Mouse (Mus musculus) limb, embryonic 15.5 days (tissue): ENCODE measurements around the gene Ssu72. TPM values are rescaled to one million over a fixed set of nuclear protein-coding genes. Genes with fewer than 3 reads are reported as not detected.
A peak's percentile ranks its signal among the peaks of the same experiment; 100 is the strongest.

Experiments
- ATAC-seq: fragments of 200-750 bp; cut with Nextera tagmentation; 2 replicates; pipeline ENCODE4 v1.8.0; 2017; ENCODE audit warnings: low read depth, moderate TSS enrichment; ENCODE audit not compliant: insufficient number of reproducible peaks, low FRiP score, low TSS enrichment
- H3K27ac ChIP-seq: fragments of 300-500 bp; sonication (generic); 2 replicates; pipeline ENCODE4 v1.5.1; 2015; ENCODE audit warnings: moderate library complexity, mild to moderate bottlenecking, inconsistent platforms
- H3K27me3 ChIP-seq: fragments of 300-500 bp; sonication (generic); 2 replicates; pipeline ENCODE4 v1.6.1; 2015; ENCODE audit warnings: inconsistent platforms
- H3K36me3 ChIP-seq: fragments of 300-500 bp; sonication (generic); 2 replicates; pipeline ENCODE4 v1.6.1; 2015; ENCODE audit warnings: inconsistent platforms
- H3K4me1 ChIP-seq: fragments of 300-500 bp; sonication (generic); 2 replicates; pipeline ENCODE4 v1.6.1; 2015; ENCODE audit warnings: inconsistent platforms
- H3K4me2 ChIP-seq: fragments of 300-500 bp; sonication (generic); 2 replicates; pipeline ENCODE4 v1.6.1; 2015; ENCODE audit warnings: mild to moderate bottlenecking, inconsistent platforms
- H3K4me3 ChIP-seq: fragments of 300-500 bp; sonication (generic); 2 replicates; pipeline ENCODE4 v1.5.1; 2015; ENCODE audit warnings: mild to moderate bottlenecking, inconsistent platforms
- H3K9ac ChIP-seq: fragments of 300-500 bp; sonication (generic); 2 replicates; pipeline ENCODE4 v1.6.1; 2015; ENCODE audit warnings: inconsistent platforms
- H3K9me3 ChIP-seq: fragments of 300-500 bp; sonication (generic); 2 replicates; pipeline ENCODE4 v1.6.1; 2016; ENCODE audit warnings: inconsistent platforms
- WGBS: fragments of 180-500 bp; shearing (Covaris S2); methylation state at CpG from one replicate; pipeline ENCODE4 v1.1.7; 2015; 5-methylcytosine and 5-hydroxymethylcytosine counted together
- polyA plus RNA-seq: library from polyadenylated mRNA; unstranded; fragments of >200 nt; fragmentation: Nextera tagmentation; extraction: Ambion mirVana; gene quantifications from 2 replicates; pipeline ENCODE4 v1.2.1, GENCODE M21; 2015

Ssu72 gene
- polyA plus RNA-seq, 1 experiment from 2014 or later, result 132 TPM

DNA sequence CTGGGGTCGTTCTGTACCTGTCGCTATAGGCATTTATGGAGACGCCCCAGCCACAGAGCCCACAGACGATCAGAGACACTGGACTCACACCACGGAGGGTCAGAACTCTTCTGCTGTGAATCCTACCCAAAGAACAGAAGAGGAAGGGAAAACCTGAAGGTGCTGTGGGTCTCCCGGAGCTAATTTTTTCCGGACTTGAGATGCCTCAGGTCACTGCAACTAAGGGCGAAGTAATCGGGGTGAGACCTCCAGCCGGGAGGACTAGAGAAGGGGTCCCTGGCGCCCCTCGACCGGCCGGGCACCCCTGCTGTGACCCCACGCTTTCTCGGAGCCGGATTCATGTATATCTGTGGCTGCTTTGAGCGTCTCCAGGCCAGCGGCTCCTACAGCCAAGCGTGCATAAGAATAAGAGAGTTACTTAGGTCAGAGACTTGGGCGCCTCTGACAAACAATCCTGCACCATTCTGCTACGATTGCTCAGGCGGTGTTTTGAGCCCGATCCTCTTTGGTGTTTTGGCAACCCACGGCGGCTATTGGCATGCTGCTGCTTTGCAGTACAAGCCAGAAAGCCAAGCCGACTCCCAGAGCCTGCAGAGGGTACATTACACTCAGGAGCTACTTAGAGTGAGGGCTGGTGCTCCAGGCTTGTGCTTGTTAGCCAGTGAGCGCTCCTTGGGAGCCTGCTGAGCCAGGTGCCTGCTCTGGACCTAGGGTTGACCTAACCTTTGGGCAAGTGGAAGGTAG lies 56.9 kb downstream of the Ssu72 start:
- H3K4me3 ChIP-seq, result peak overlapping the region; percentile 87
- no peaks in the 10 kb centered on the region for H3K27me3 ChIP-seq
- 2% methylated on average over 28 of the region's 28 CpGs for WGBS
- peak overlapping the region; percentile 43 for H3K27ac ChIP-seq
- H3K36me3 ChIP-seq, result peaks cover 11% of the 10 kb centered on the region
- H3K4me2 ChIP-seq, result peak overlapping the region; percentile 88
- peaks cover 29% of the 10 kb centered on the region for H3K4me1 ChIP-seq
- H3K9me3 ChIP-seq, result no peaks in the 10 kb centered on the region
- ATAC-seq, result peak; percentile 9; the same call in 1 of the 2 replicates
- H3K9ac ChIP-seq, result peak overlapping the region; percentile 57

DNA sequence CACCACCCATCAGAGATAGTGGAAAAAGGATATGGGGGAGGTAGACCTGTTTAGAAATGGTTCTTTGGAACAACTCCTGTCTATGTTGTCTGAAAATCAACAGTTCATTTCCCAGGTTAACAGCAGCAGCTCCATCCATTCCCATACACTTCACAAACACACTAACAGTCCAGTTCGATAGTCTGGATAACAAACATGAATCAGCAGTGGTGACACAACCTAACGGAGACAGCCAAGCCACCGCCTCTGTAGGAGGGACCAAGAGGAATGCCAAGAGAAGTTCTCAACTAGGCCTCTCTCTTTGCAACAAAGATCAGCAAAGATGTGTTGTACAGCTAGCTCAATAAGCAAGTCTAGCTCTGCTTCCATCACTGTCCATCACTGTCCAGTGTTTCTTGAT lies 57.8 kb downstream of the Ssu72 start:
- 81% methylated on average over 3 of the region's 3 CpGs for WGBS
- H3K4me3 ChIP-seq, result no peak overlapping the region
- peaks cover 29% of the 10 kb centered on the region for H3K4me1 ChIP-seq
- no peak for ATAC-seq
- H3K27me3 ChIP-seq, result no peaks in the 10 kb centered on the region
- no peak overlapping the region for H3K4me2 ChIP-seq
- H3K9ac ChIP-seq, result no peak overlapping the region
- no peaks in the 10 kb centered on the region for H3K9me3 ChIP-seq
- H3K27ac ChIP-seq, result no peak overlapping the region
- H3K36me3 ChIP-seq, result 0 out of 2 replicates have a peak, but pooled peaks cover 6% of the 10 kb centered on the region

DNA sequence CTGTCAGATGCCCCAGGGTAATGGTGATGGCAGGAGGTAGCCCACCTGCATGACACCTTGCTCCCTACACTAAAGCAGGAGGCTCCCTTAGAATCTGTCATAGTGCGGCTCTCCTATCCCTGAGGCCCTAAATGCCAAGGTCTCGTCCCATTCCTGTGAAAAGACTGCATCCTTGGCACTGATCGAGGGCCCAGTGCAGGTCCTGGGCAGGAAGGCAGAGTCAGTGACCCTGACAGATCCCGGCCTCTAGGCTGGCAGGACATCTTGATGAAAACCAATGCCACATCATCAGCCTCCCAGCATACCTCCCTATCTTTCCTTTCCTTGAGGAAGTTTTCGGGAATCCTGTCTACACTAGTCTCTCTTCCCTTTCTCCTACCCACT lies 64.9 kb downstream of the Ssu72 start:
- H3K27ac ChIP-seq, result peak overlapping the region; percentile 79; the same call in 1 of the 2 replicates
- peak overlapping the region; percentile 80 for H3K4me2 ChIP-seq
- peak overlapping the region; percentile 69 for H3K9ac ChIP-seq
- peaks cover 33% of the 10 kb centered on the region for H3K4me1 ChIP-seq
- 54% methylated on average over 5 of the region's 5 CpGs for WGBS
- no peaks in the 10 kb centered on the region for H3K9me3 ChIP-seq
- peak overlapping the region; percentile 53 for H3K4me3 ChIP-seq
- no peak for ATAC-seq
- no peaks in the 10 kb centered on the region for H3K36me3 ChIP-seq
- H3K27me3 ChIP-seq, result 0 out of 2 replicates have a peak, but pooled peaks cover 6% of the 10 kb centered on the region

DNA sequence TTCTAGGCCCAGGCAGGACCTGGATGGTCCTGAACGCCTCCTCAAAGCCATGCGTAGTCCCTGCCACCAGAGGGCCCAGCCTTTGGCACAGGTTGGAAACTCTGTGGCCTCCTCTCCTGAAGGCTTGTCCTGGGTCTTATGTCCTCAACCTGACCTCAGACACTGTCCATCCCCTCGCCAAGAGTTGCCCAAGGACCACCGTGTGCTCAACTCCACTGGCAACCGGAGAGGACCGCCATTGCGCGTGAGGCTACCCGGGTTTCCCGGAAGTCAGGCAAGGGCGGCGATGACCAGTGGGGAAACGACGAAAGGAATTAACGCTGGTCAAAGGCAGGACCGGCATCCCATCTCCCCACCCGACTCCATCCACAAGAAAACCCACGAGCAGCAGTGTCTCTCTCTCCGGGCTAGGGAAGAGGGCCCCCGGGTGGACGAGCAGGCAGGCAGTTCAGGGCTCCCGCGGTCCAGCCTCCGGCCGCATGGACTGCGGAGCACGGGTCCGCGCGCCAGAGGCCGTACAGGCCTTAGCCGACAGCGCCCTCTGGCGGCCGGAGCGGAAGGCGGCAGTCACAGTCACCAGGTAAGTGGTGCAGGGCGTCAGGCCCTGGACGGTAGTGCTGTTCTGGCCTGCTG lies 65.4 kb downstream of the Ssu72 start:
- peak overlapping the region; percentile 79 for H3K27ac ChIP-seq
- no peaks in the 10 kb centered on the region for H3K9me3 ChIP-seq
- peaks cover 37% of the 10 kb centered on the region for H3K4me1 ChIP-seq
- 0 out of 2 replicates have a peak, but pooled peaks cover 6% of the 10 kb centered on the region for H3K27me3 ChIP-seq
- no peaks in the 10 kb centered on the region for H3K36me3 ChIP-seq
- peak; percentile 77 for ATAC-seq
- H3K9ac ChIP-seq, result peak overlapping the region; percentile 69
- WGBS, result under 1% methylated on average over 39 of the region's 39 CpGs
- H3K4me3 ChIP-seq, result peak overlapping the region; percentile 53
- peak overlapping the region; percentile 80 for H3K4me2 ChIP-seq

DNA sequence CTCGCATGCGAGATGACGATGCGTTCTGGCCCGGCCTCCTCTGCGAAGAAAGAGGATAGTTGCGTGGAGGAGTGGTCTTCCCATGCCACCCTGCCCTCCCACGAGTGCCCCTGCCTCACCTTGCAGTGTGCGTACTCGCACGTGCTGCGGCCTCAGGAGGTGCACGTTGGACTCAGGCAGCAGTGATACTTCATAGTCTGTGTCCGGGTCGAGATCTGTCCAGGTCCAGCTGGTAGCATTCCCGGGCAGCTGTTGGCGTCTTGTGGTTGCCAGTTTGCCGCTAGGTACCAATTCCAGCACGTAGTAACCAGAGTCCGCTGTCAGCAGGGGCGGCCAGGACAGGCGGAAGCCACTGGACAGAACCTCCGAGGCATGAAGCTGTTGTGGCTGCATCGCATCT lies 66.0 kb downstream of the Ssu72 start:
- no peaks in the 10 kb centered on the region for H3K36me3 ChIP-seq
- H3K27ac ChIP-seq, result 0 out of 2 replicates have a peak overlapping the region, but pooled peaks have one; percentile 79
- 0 out of 2 replicates have a peak, but pooled peaks cover 6% of the 10 kb centered on the region for H3K27me3 ChIP-seq
- peak overlapping the region; percentile 80 for H3K4me2 ChIP-seq
- no peaks in the 10 kb centered on the region for H3K9me3 ChIP-seq
- H3K9ac ChIP-seq, result peak overlapping the region; percentile 69
- 37% methylated on average over 24 of the region's 24 CpGs for WGBS
- H3K4me1 ChIP-seq, result peaks cover 44% of the 10 kb centered on the region
- ATAC-seq, result no peak
- H3K4me3 ChIP-seq, result peak overlapping the region; percentile 53

DNA sequence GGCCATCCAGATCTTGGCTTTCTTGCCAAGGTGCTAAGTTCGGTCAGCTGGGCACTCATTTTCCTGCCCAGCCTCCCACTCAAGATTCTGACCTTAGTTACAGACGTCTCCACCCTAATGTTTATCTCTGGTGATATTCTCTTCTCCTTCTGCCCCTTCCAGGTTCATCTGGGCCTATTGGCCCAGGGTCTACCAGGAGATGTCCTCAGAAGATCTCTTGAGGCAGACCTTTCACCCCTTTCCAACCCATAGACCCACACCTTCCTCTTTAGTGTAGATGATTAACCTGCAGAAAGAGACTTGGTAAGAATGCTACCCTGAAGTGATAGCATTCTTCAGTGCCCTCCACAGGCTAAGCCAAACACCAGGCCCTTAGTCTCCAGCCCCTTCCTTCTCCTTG lies 67.1 kb downstream of the Ssu72 start:
- Histone ChIP-seq H3K4me2 (no peak overlapping the region), H3K9ac (no peak overlapping the region), H3K4me1 (peaks cover 51% of the 10 kb centered on the region), H3K27ac (no peak overlapping the region), H3K4me3 (no peak overlapping the region), H3K9me3 (no peaks in the 10 kb centered on the region), H3K27me3 (0 out of 2 replicates have a peak, but pooled peaks cover 6% of the 10 kb centered on the region), H3K36me3 (no peaks in the 10 kb centered on the region)
- WGBS, result 81% methylated on average over 2 of the region's 2 CpGs
- ATAC-seq, result no peak

DNA sequence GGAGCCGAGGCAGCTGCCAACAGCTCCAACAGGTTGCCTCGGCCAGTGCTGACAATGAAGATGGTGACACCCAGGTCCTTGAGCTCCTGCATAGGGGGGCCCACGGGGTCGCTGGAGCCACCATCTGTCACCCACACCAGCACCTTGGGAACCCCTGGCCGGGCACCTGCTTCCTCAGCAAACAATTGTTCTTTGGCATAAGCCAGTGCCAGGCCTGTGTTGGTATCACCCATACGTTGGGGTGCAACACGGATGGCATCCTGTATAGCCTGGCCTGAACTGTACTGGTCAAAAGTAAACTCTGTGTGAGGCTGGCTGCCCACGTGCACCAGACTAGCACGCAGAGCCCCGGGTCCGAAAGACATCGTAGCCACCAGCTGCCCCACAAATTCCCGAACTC lies 68.2 kb downstream of the Ssu72 start:
- Histone ChIP-seq H3K9ac (no peak overlapping the region), H3K27ac (no peak overlapping the region), H3K9me3 (no peaks in the 10 kb centered on the region), H3K4me1 (peaks cover 55% of the 10 kb centered on the region), H3K36me3 (no peaks in the 10 kb centered on the region), H3K27me3 (0 out of 2 replicates have a peak, but pooled peaks cover 6% of the 10 kb centered on the region), H3K4me3 (no peak overlapping the region), H3K4me2 (no peak overlapping the region)
- WGBS, result 81% methylated on average over 13 of the region's 13 CpGs
- no peak for ATAC-seq

DNA sequence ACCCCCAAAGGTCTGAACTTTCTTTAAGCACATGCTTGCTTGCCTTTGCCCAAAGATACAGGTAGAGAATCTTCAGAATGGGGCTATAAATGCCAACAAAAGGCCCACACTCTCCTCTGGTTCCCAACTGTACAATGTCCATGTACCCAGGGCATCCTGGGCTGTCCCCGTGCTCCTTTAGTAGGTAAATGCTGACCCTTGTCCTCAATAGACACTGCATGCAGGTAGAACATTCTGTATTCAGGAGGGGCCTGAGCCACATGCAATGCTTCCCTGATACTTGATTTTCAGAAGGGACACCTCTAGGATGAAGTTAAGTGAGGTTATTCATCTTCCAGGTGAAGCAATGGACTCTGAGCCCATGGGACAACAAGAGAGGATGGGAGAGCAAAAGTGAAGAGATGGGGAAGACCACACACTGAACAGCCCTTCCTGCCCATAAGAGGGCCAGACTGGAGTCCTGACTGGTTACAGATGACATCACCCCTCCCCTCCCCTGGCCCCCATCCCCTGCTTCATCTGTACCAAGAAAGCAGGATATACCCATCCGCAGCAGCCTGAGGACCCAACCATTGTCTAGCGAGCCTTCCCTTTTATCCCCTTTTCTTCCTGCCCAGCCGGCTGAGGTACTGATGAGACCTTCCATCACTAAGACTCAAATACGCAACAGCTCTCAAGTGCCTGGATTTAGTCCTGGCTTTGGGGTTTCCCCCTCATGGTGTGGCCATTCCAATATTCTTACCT lies 68.9 kb downstream of the Ssu72 start:
- H3K4me3 ChIP-seq, result peak overlapping the region; percentile 47
- H3K27me3 ChIP-seq, result 0 out of 2 replicates have a peak, but pooled peaks cover 6% of the 10 kb centered on the region
- no peaks in the 10 kb centered on the region for H3K9me3 ChIP-seq
- H3K9ac ChIP-seq, result 0 out of 2 replicates have a peak overlapping the region, but pooled peaks have one; percentile 26
- no peaks in the 10 kb centered on the region for H3K36me3 ChIP-seq
- H3K27ac ChIP-seq, result no peak overlapping the region
- 34% methylated on average over 5 of the region's 5 CpGs for WGBS
- peaks cover 55% of the 10 kb centered on the region for H3K4me1 ChIP-seq
- no peak for ATAC-seq
- H3K4me2 ChIP-seq, result peak overlapping the region; percentile 85

DNA sequence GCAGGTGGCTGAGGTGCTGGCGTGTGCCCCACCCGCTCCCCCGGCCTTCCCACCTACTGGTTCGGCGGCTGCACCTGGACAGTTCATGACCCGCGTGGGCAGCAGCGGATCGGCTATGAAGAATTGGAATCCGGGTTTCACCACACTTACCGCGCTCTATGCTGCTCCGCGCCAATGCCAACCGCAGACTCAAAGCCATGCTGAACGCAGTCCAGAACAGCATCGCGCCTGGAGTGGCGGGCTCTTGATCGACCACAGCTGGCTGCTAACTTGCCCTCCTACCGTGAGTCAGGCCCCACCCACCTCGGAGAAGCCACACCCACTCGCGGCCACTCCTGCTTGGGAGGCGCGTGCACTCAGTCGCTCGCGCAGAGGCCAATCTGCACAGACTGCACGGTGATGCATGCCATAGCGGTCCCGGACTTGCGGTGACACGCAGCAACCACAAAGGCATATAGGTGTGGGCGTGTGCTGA lies 69.7 kb downstream of the Ssu72 start, which contains the start of gene Vwa1:
Gene Vwa1 (minus strand): TSS at position 419 of the 475 bp plus-strand sequence.
- under 1% methylated on average over 35 of the region's 35 CpGs for WGBS
- H3K36me3 ChIP-seq, result no peaks in the 10 kb centered on the region
- H3K27me3 ChIP-seq, result 0 out of 2 replicates have a peak, but pooled peaks cover 6% of the 10 kb centered on the region
- peaks cover 52% of the 10 kb centered on the region for H3K4me1 ChIP-seq
- H3K9ac ChIP-seq, result 0 out of 2 replicates have a peak within 1 kb of the TSS, but pooled peaks have one; percentile 26
- peak within 1 kb of the TSS; percentile 73 for H3K27ac ChIP-seq
- ATAC-seq, result peak; percentile 78
- H3K4me3 ChIP-seq, result peak within 1 kb of the TSS; percentile 47
- H3K9me3 ChIP-seq, result no peaks in the 10 kb centered on the region
- peak within 1 kb of the TSS; percentile 85 for H3K4me2 ChIP-seq

DNA sequence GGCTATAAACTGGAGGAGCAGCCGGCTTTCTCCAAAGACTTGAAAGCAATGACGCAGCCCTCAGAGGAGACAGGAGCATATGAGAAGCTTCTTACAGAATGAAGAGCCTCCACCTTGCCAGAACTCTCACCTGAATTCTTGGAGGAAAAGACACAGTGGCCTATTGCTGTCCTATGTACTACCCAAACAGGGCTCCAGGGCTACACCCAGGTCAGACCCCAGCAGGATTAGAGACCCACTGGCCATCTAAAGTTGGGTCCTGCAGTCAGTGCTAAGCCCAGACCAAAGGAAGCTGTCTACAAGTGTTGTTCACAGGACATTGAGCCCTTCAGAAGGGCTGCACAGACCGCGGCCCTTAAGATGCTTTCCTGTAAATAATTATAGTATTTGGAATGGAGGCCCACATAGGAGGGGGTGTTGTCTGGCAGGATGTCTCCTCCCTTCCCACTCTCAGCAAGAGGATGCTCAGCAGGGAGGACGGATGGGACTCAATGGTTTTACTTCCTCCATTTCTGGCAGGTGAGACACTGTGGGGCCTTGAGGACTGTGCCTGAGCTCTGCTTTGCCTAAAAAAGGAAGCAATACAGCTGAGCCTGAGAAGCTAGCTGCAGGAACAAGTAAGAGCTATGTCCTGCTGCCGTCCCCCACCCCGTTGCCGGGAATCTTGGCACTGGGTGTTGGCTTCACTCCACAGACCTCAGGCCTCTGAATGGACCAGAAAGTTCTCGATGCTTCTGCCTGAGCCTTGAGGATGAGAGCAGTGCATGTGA lies 70.6 kb downstream of the Ssu72 start:
- ATAC-seq, result peak; percentile 2; the same call in 1 of the 2 replicates
- H3K4me1 ChIP-seq, result peaks cover 45% of the 10 kb centered on the region
- H3K4me2 ChIP-seq, result peak overlapping the region; percentile 85
- no peaks in the 10 kb centered on the region for H3K9me3 ChIP-seq
- peak overlapping the region; percentile 47; the same call in 1 of the 2 replicates for H3K4me3 ChIP-seq
- 0 out of 2 replicates have a peak, but pooled peaks cover 6% of the 10 kb centered on the region for H3K27me3 ChIP-seq
- H3K27ac ChIP-seq, result peak overlapping the region; percentile 73
- no peak overlapping the region for H3K9ac ChIP-seq
- WGBS, result 33% methylated on average over 9 of the region's 9 CpGs
- no peaks in the 10 kb centered on the region for H3K36me3 ChIP-seq

DNA sequence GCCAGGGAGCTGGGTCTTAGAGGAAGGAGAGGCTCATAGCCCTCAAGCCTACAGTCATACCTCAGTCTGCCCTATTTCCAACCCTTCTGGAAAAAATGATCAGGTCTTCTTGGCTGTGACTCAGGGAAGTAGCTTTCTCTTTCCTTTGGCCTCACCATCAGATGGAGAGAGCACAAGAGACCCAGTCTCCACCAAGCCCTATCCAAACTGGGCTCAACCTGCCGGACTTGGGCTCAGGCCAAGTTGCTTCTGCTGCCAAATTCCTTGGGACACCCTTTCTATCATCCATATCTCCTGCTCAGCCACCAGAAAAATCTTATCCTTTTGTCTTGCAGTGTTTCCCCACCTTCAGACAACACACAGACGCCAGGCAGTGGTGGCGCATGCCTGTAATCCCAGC lies 71.3 kb downstream of the Ssu72 start:
- H3K4me1 ChIP-seq, result peaks cover 39% of the 10 kb centered on the region
- peak overlapping the region; percentile 73 for H3K27ac ChIP-seq
- no peak overlapping the region for H3K9ac ChIP-seq
- H3K27me3 ChIP-seq, result 0 out of 2 replicates have a peak, but pooled peaks cover 6% of the 10 kb centered on the region
- H3K36me3 ChIP-seq, result no peaks in the 10 kb centered on the region
- H3K4me3 ChIP-seq, result no peak overlapping the region
- H3K9me3 ChIP-seq, result no peaks in the 10 kb centered on the region
- ATAC-seq, result no peak
- 73% methylated on average over 3 of the region's 3 CpGs for WGBS
- H3K4me2 ChIP-seq, result no peak overlapping the region
